18 mouse cellular contexts compared by ENCODE assay signal in genomic region chr7:140879355-140879754, GRCm38 (mm10). TPM values are rescaled to one million over a fixed set of nuclear protein-coding genes. Genes with fewer than 3 reads are reported as not detected.
A peak's percentile ranks its signal among the peaks of the same experiment; 100 is the strongest.
DNase-seq lines count a peak whose midpoint lies in the region; ATAC-seq and TF ChIP-seq lines count a peak whose summit lies in the region.
"Had no signal": no experiment of that assay in that cellular context is flagged by ENCODE, and none has a peak within 500 bp of the region (broad histone marks: within the 10 kb centered on the region; RNA-seq: fewer than 3 reads in every experiment).

No protein-coding gene starts in this region.

- peak overlapping the region; percentile 20; the same call in 1 of the 2 replicates for H3K9ac ChIP-seq in heart, postnatal 0 days (replicated peaks; ENCODE audit: low read depth, low read length)
- no peak overlapping the region for H3K9ac ChIP-seq in heart, adult 2 months (ENCODE audit: low read depth, low read length)
- H3K9ac ChIP-seq in liver, embryonic 11.5 days (ENCODE audit: low read depth, low read length) = peak overlapping the region; percentile 10; the same call in 1 of the 2 replicates

- no peak for ATAC-seq in heart, postnatal 0 days (ENCODE audit: insufficient read depth, low read depth)
- ATAC-seq in liver, embryonic 11.5 days (replicated peaks; ENCODE audit: low FRiP score) = no peak
- ATAC-seq: forebrain, embryonic 16.5 days had no signal

- 67% methylated on average over 7 of the region's 7 CpGs for WGBS in heart, postnatal 0 days
- WGBS in heart, adult 2 months = 67% methylated on average over 7 of the region's 7 CpGs
- 4% methylated on average over 7 of the region's 7 CpGs for WGBS in bone marrow, adult 2 months
- WGBS in liver, embryonic 11.5 days = 62% methylated on average over 7 of the region's 7 CpGs
- WGBS in hindbrain, embryonic 10.5 days = 90% methylated on average over 7 of the region's 7 CpGs

- no peak overlapping the region for H3K4me2 ChIP-seq in heart, postnatal 0 days (ENCODE audit: low read depth, low read length)
- peak overlapping the region; percentile 95 for H3K4me2 ChIP-seq in liver, embryonic 11.5 days
- H3K4me2 ChIP-seq: midbrain, embryonic 11.5 days had no signal

- H3K27me3 ChIP-seq in heart, postnatal 0 days (ENCODE audit: control insufficient read depth, insufficient read depth, low read length) = no peaks in the 10 kb centered on the region
- H3K27me3 ChIP-seq in heart, adult 2 months (ENCODE audit: control insufficient read depth, insufficient read depth, low read length) = no peaks in the 10 kb centered on the region
- no peaks in the 10 kb centered on the region for H3K27me3 ChIP-seq in liver, embryonic 11.5 days (replicated peaks; ENCODE audit: control insufficient read depth, insufficient read depth, low read length)
- H3K27me3 ChIP-seq in megakaryocyte, embryonic 14.5 days (replicated peaks) = no peaks in the 10 kb centered on the region
- no peaks in the 10 kb centered on the region for H3K27me3 ChIP-seq in hindbrain, embryonic 10.5 days (ENCODE audit: insufficient read depth, poor library complexity, severe bottlenecking)

- peaks cover 13% of the 10 kb centered on the region for H3K4me1 ChIP-seq in heart, postnatal 0 days (ENCODE audit: control insufficient read depth, insufficient read depth)
- peaks cover 2% of the 10 kb centered on the region for H3K4me1 ChIP-seq in heart, adult 2 months (ENCODE audit: control insufficient read depth, insufficient read depth, low read length)
- peaks cover 15% of the 10 kb centered on the region; the same call in 1 of the 2 replicates for H3K4me1 ChIP-seq in bone marrow, adult 2 months (ENCODE audit: control insufficient read depth, insufficient read depth, low read length)
- peaks cover 29% of the 10 kb centered on the region for H3K4me1 ChIP-seq in liver, embryonic 11.5 days (replicated peaks; ENCODE audit: control insufficient read depth, insufficient read depth, low read length)
- H3K4me1 ChIP-seq in megakaryocyte, embryonic 14.5 days = peaks cover 79% of the 10 kb centered on the region
- peaks cover 20% of the 10 kb centered on the region for H3K4me1 ChIP-seq in hindbrain, embryonic 10.5 days (replicated peaks)

- no peak for TF ChIP-seq POLR2A in heart, adult 2 months (IDR thresholded peaks at IDR 0.05; ENCODE audit: insufficient read depth, low read depth, low read length)
- no peak for TF ChIP-seq POLR2A in bone marrow, adult 2 months (IDR thresholded peaks at IDR 0.05; ENCODE audit: borderline replicate concordance, control insufficient read depth, low read depth, low read length)

- H3K9me3 ChIP-seq in heart, postnatal 0 days (replicated peaks; ENCODE audit: control insufficient read depth, low read length) = no peaks in the 10 kb centered on the region
- no peaks in the 10 kb centered on the region for H3K9me3 ChIP-seq in liver, embryonic 11.5 days (ENCODE audit: control insufficient read depth, low read length)
- no peaks in the 10 kb centered on the region for H3K9me3 ChIP-seq in megakaryocyte, embryonic 14.5 days
- no peaks in the 10 kb centered on the region for H3K9me3 ChIP-seq in hindbrain, embryonic 10.5 days
- H3K9me3 ChIP-seq: limb, embryonic 10.5 days had no signal

- DNase-seq in heart, postnatal 0 days (ENCODE audit: low spot score) = no peak
- DNase-seq in heart, adult 2 months = no peak
- no peak for DNase-seq in liver, embryonic 11.5 days (ENCODE audit: low spot score)
- DNase-seq in lung, adult 18-20 months = no peak
- no peak for DNase-seq in hindbrain, embryonic 10.5 days (ENCODE audit: low spot score)
- no peak for DNase-seq in left cerebral cortex, adult 2 months (ENCODE audit: extremely low spot score in 1 of 2, low spot score in 2 of 2)
- DNase-seq: cerebellum, adult 9-10 months; heart, adult 18-20 months; kidney, adult 11 months; retina, postnatal 1 day had no signal

- no peak for TF ChIP-seq EP300 in heart, postnatal 0 days (IDR thresholded peaks at IDR 0.05; ENCODE audit: low read depth)
- no peak for TF ChIP-seq EP300 in heart, adult 2 months (IDR thresholded peaks at IDR 0.05; ENCODE audit: insufficient read depth, low read depth, low read length)

- H3K79me2 ChIP-seq in heart, adult 2 months (replicated peaks; ENCODE audit: control insufficient read depth, insufficient read depth, low read length) = no peaks in the 10 kb centered on the region; the same call in 1 of the 2 replicates

- no peak overlapping the region for H3K4me3 ChIP-seq in heart, postnatal 0 days (ENCODE audit: low read depth, low read length)
- H3K4me3 ChIP-seq in heart, adult 2 months = no peak overlapping the region
- peak overlapping the region; percentile 2 for H3K4me3 ChIP-seq in bone marrow, adult 2 months (replicated peaks; ENCODE audit: control insufficient read depth, low read depth, low read length)
- H3K4me3 ChIP-seq in liver, embryonic 11.5 days (ENCODE audit: low read depth, low read length) = peak overlapping the region; percentile 12; the same call in 1 of the 2 replicates
- H3K4me3 ChIP-seq in megakaryocyte, embryonic 14.5 days (replicated peaks) = peak overlapping the region; percentile 95
- H3K4me3 ChIP-seq in hindbrain, embryonic 10.5 days = no peak overlapping the region
- no peak overlapping the region for H3K4me3 ChIP-seq in left cerebral cortex, adult 2 months
- H3K4me3 ChIP-seq: limb, embryonic 10.5 days had no signal

- intact Hi-C loops in heart, adult 2 months (cut with DNase I) = no loop called here
- intact Hi-C loops in left cerebral cortex, adult 2 months (cut with DNase I) = no loop called here

- H3K27ac ChIP-seq in heart, postnatal 0 days (ENCODE audit: low read depth) = no peak overlapping the region
- H3K27ac ChIP-seq in heart, adult 2 months = no peak overlapping the region
- H3K27ac ChIP-seq in bone marrow, adult 2 months (ENCODE audit: control insufficient read depth, insufficient read depth, low read depth, low read length, poor library complexity) = peak overlapping the region; percentile 46; the same call in 1 of the 2 replicates
- 0 out of 2 replicates have a peak overlapping the region, but pooled peaks have one; percentile 5 for H3K27ac ChIP-seq in liver, embryonic 11.5 days (ENCODE audit: low read depth, low read length)
- H3K27ac ChIP-seq in hindbrain, embryonic 10.5 days = no peak overlapping the region
- no peak overlapping the region for H3K27ac ChIP-seq in left cerebral cortex, adult 2 months
- H3K27ac ChIP-seq: limb, embryonic 10.5 days had no signal

- H3K36me3 ChIP-seq in heart, postnatal 0 days (replicated peaks; ENCODE audit: control insufficient read depth, insufficient read depth, low read length) = peaks cover 39% of the 10 kb centered on the region
- H3K36me3 ChIP-seq in heart, adult 2 months (ENCODE audit: control insufficient read depth, insufficient read depth, low read length) = no peaks in the 10 kb centered on the region
- H3K36me3 ChIP-seq in liver, embryonic 11.5 days (ENCODE audit: control insufficient read depth, insufficient read depth, low read length) = 0 out of 2 replicates have a peak, but pooled peaks cover 4% of the 10 kb centered on the region
- H3K36me3 ChIP-seq in megakaryocyte, embryonic 14.5 days (replicated peaks; ENCODE audit: low read length) = peaks cover 58% of the 10 kb centered on the region
- peaks cover 38% of the 10 kb centered on the region for H3K36me3 ChIP-seq in hindbrain, embryonic 10.5 days

- TF ChIP-seq CTCF in heart, postnatal 0 days (IDR thresholded peaks at IDR 0.05; ENCODE audit: low read depth) = no peak
- TF ChIP-seq CTCF in heart, adult 2 months (IDR thresholded peaks at IDR 0.05) = no peak
- no peak for TF ChIP-seq CTCF in bone marrow, adult 2 months (IDR thresholded peaks at IDR 0.05; ENCODE audit: control insufficient read depth, insufficient read depth, low read length)
- no peak for TF ChIP-seq CTCF in left cerebral cortex, adult 2 months (IDR thresholded peaks at IDR 0.05)

RNA-seq across cellular contexts. Expression of gene Psmd13, which starts 2.4 kb away (rescaled TPM):
- total RNA-seq in heart, postnatal 0 days (2014; rRNA removed; ENCODE audit: low replicate concordance) = 72.6 and 84.3 TPM in 2 replicates
- polyA plus RNA-seq in heart, postnatal 0 days (2015; fragmentation: Nextera tagmentation; extraction: Ambion mirVana) = 172 and 185 TPM in 2 replicates
- total RNA-seq in heart, adult 2 months (2021) = 10 to 100 TPM; 72.6 to 86.1 TPM
- 50.8 and 71.0 TPM in 2 replicates for polyA plus RNA-seq in heart, adult 2 months (2012; rRNA removed)
- 239 and 252 TPM in 2 replicates for polyA plus RNA-seq in bone marrow, adult 2 months (2011; ENCODE audit: insufficient read depth, insufficient read length, low replicate concordance, missing spikeins)
- polyA plus RNA-seq in liver, embryonic 11.5 days (2014; fragmentation: Nextera tagmentation; extraction: Ambion mirVana) = 162 and 183 TPM in 2 replicates
- 16.6 and 130 TPM in 2 replicates for polyA plus RNA-seq in megakaryocyte, embryonic 14.5 days (2012; ENCODE audit: insufficient read depth, low replicate concordance)
- 325 and 344 TPM in 2 replicates for polyA plus RNA-seq in hindbrain, embryonic 10.5 days (2016; fragmentation: Nextera tagmentation; extraction: Ambion mirVana)
- total RNA-seq in left cerebral cortex, adult 2 months (2021) = 100 to 1,000 TPM; 101 to 107 TPM

RNA-seq across cellular contexts. Expression of gene Sirt3, which starts 2.8 kb away (rescaled TPM):
- total RNA-seq in heart, postnatal 0 days (2014; rRNA removed; ENCODE audit: low replicate concordance) = 89.4 and 105 TPM in 2 replicates
- polyA plus RNA-seq in heart, postnatal 0 days (2015; fragmentation: Nextera tagmentation; extraction: Ambion mirVana) = 76.1 and 78.0 TPM in 2 replicates
- 10 to 100 TPM; 53.1 to 60.6 TPM for total RNA-seq in heart, adult 2 months (2021)
- 86.9 and 100 TPM in 2 replicates for polyA plus RNA-seq in heart, adult 2 months (2012; rRNA removed)
- polyA plus RNA-seq in bone marrow, adult 2 months (2011; ENCODE audit: insufficient read depth, insufficient read length, low replicate concordance, missing spikeins) = 13.1 and 27.0 TPM in 2 replicates
- 19.9 and 24.5 TPM in 2 replicates for polyA plus RNA-seq in liver, embryonic 11.5 days (2014; fragmentation: Nextera tagmentation; extraction: Ambion mirVana)
- 25.1 and 60.6 TPM in 2 replicates for polyA plus RNA-seq in megakaryocyte, embryonic 14.5 days (2012; ENCODE audit: insufficient read depth, low replicate concordance)
- polyA plus RNA-seq in hindbrain, embryonic 10.5 days (2016; fragmentation: Nextera tagmentation; extraction: Ambion mirVana) = 27.3 and 28.3 TPM in 2 replicates
- 10 to 100 TPM; 72.2 to 76.5 TPM for total RNA-seq in left cerebral cortex, adult 2 months (2021)

RNA-seq across cellular contexts. Expression of gene Cox8b, which starts 20.9 kb away (rescaled TPM):
- 425 and 483 TPM in 2 replicates for total RNA-seq in heart, postnatal 0 days (2014; rRNA removed; ENCODE audit: low replicate concordance)
- 1,841 and 1,871 TPM in 2 replicates for polyA plus RNA-seq in heart, postnatal 0 days (2015; fragmentation: Nextera tagmentation; extraction: Ambion mirVana)
- 1,000 to 10,000 TPM; 2,777 to 3,250 TPM for total RNA-seq in heart, adult 2 months (2021)
- 1,727 and 2,194 TPM in 2 replicates for polyA plus RNA-seq in heart, adult 2 months (2012; rRNA removed)
- not detected in 2 replicates for polyA plus RNA-seq in bone marrow, adult 2 months (2011; ENCODE audit: insufficient read depth, insufficient read length, low replicate concordance, missing spikeins)
- polyA plus RNA-seq in liver, embryonic 11.5 days (2014; fragmentation: Nextera tagmentation; extraction: Ambion mirVana) = 0.97 TPM in 1 of 2 replicates, not detected in the other
- polyA plus RNA-seq in megakaryocyte, embryonic 14.5 days (2012; ENCODE audit: insufficient read depth, low replicate concordance) = not detected in 2 replicates
- polyA plus RNA-seq in hindbrain, embryonic 10.5 days (2016; fragmentation: Nextera tagmentation; extraction: Ambion mirVana) = not detected in 2 replicates
- total RNA-seq in left cerebral cortex, adult 2 months (2021) = 1 to 10 TPM in 1 of 2 experiments, not detected in 1; 2.0 TPM
- total RNA-seq: ES-E14; neutrophil, adult 5-6 weeks had no signal
- polyA plus RNA-seq: forebrain, embryonic 16.5 days; hindbrain, embryonic 11.5 days; midbrain, embryonic 11.5 days had no signal

RNA-seq across cellular contexts. Expression of gene Bet1l, which starts 22.0 kb away (rescaled TPM):
- total RNA-seq in heart, postnatal 0 days (2014; rRNA removed; ENCODE audit: low replicate concordance) = 13.9 and 14.8 TPM in 2 replicates
- 29.6 and 32.0 TPM in 2 replicates for polyA plus RNA-seq in heart, postnatal 0 days (2015; fragmentation: Nextera tagmentation; extraction: Ambion mirVana)
- 10 to 100 TPM in 1 of 2 experiments, 1 to 10 TPM in 1; 8.8 to 12.3 TPM for total RNA-seq in heart, adult 2 months (2021)
- polyA plus RNA-seq in heart, adult 2 months (2012; rRNA removed) = 12.4 and 17.0 TPM in 2 replicates
- polyA plus RNA-seq in bone marrow, adult 2 months (2011; ENCODE audit: insufficient read depth, insufficient read length, low replicate concordance, missing spikeins) = 11.7 and 18.1 TPM in 2 replicates
- polyA plus RNA-seq in liver, embryonic 11.5 days (2014; fragmentation: Nextera tagmentation; extraction: Ambion mirVana) = 21.5 and 25.1 TPM in 2 replicates
- polyA plus RNA-seq in megakaryocyte, embryonic 14.5 days (2012; ENCODE audit: insufficient read depth, low replicate concordance) = 4.0 and 23.4 TPM in 2 replicates
- polyA plus RNA-seq in hindbrain, embryonic 10.5 days (2016; fragmentation: Nextera tagmentation; extraction: Ambion mirVana) = 20.9 and 28.8 TPM in 2 replicates
- 10 to 100 TPM; 24.6 to 24.8 TPM for total RNA-seq in left cerebral cortex, adult 2 months (2021)

RNA-seq across cellular contexts. Expression of gene Ric8a, which starts 22.6 kb away (rescaled TPM):
- 37.2 and 73.8 TPM in 2 replicates for total RNA-seq in heart, postnatal 0 days (2014; rRNA removed; ENCODE audit: low replicate concordance)
- polyA plus RNA-seq in heart, postnatal 0 days (2015; fragmentation: Nextera tagmentation; extraction: Ambion mirVana) = 27.5 and 27.8 TPM in 2 replicates
- 10 to 100 TPM; 20.1 to 23.6 TPM for total RNA-seq in heart, adult 2 months (2021)
- 37.6 and 42.8 TPM in 2 replicates for polyA plus RNA-seq in heart, adult 2 months (2012; rRNA removed)
- polyA plus RNA-seq in bone marrow, adult 2 months (2011; ENCODE audit: insufficient read depth, insufficient read length, low replicate concordance, missing spikeins) = 26.4 and 53.0 TPM in 2 replicates
- 44.3 and 45.4 TPM in 2 replicates for polyA plus RNA-seq in liver, embryonic 11.5 days (2014; fragmentation: Nextera tagmentation; extraction: Ambion mirVana)
- polyA plus RNA-seq in megakaryocyte, embryonic 14.5 days (2012; ENCODE audit: insufficient read depth, low replicate concordance) = 57.2 and 112 TPM in 2 replicates
- polyA plus RNA-seq in hindbrain, embryonic 10.5 days (2016; fragmentation: Nextera tagmentation; extraction: Ambion mirVana) = 67.0 and 81.7 TPM in 2 replicates
- total RNA-seq in left cerebral cortex, adult 2 months (2021) = 10 to 100 TPM; 62.1 to 74.2 TPM

Comparison
In these comparisons a context has a peak if more than half of its experiments do, and no peak if none do; other contexts are left out.
1. H3K27ac ChIP-seq: peak in bone marrow, adult 2 months (single experiment) and liver, embryonic 11.5 days (single experiment); none in heart, postnatal 0 days (single experiment), heart, adult 2 months (single experiment), hindbrain, embryonic 10.5 days (single experiment) and left cerebral cortex, adult 2 months (single experiment).
2. H3K4me3 ChIP-seq: peak in bone marrow, adult 2 months (single experiment), liver, embryonic 11.5 days (single experiment) and megakaryocyte, embryonic 14.5 days (single experiment); none in heart, postnatal 0 days (single experiment), heart, adult 2 months (single experiment), hindbrain, embryonic 10.5 days (single experiment) and left cerebral cortex, adult 2 months (single experiment).
3. RNA of gene Cox8b, which starts 20.9 kb away (polyA plus RNA-seq): 1,727 to 2,194 TPM in heart, adult 2 months and 1,841 to 1,871 TPM in heart, postnatal 0 days; not detected in bone marrow, adult 2 months, 0.97 TPM in liver, embryonic 11.5 days, not detected in megakaryocyte, embryonic 14.5 days and not detected in hindbrain, embryonic 10.5 days; every median in the first group is over 100 times any median in the second.